Mouse (Mus musculus): ENCODE measurements around the gene Ifna5. TPM values are rescaled to one million over a fixed set of nuclear protein-coding genes. Genes with fewer than 3 reads are reported as not detected.
"Not testable (repeated sequence)": the region's sequence is repeated elsewhere in the genome, so short reads cannot be mapped to it uniquely, and the experiment has no call there.

Ifna5 gene
- not detected in 2 replicates for total RNA-seq (2017)

- ATAC-seq (replicated peaks; ENCODE audit: low read depth, poor library complexity, severe bottlenecking) = not testable (repeated sequence)
These were observed at the start of gene Ifna5 for GRCm38 (mm10) chr4:88835225-88835624. TSS of gene Ifna5 (plus strand) at chr4:88835525.

- not testable (repeated sequence) for ATAC-seq (replicated peaks; ENCODE audit: low read depth, poor library complexity, severe bottlenecking)
These were observed 46.9 kb upstream of the Ifna5 start, which contains the start of gene Gm13277 for GRCm38 (mm10) chr4:88788402-88788801. TSS of gene Gm13277 (plus strand) at chr4:88788632.

DNA sequence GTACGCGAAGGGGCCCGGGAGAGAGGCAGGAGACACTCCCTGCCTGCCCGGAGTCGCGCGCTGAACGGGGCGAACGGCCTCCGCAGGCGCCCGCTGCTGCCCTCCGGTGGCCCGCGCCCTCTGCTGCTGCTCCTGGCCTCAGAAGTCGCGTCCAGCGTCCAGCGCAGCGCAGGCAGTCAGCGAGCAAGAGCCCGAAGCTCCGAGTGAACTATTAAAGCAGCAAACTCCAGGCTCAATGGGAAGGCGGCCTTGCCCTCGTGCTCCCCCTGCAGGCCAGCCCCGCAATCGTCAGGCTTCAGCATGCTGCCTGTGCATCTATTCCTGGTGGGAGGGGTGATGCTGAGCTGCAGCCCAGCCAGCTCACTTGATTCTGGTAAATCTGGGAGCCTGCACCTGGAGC is 44.1 kb upstream of the Ifna5 start, which contains the start of gene Gm13278:
Gm13278 (plus strand) TSS at position 301 of the 400 bp plus-strand sequence.
- ATAC-seq (replicated peaks; ENCODE audit: low read depth, poor library complexity, severe bottlenecking) = not testable (repeated sequence)

GRCm38 (mm10) chr4:88793936-88794675 is 41.2 kb upstream of the Ifna5 start, which contains the start of gene Gm13275:
TSS of gene Gm13275 (plus strand) at chr4:88794487.
- not testable (repeated sequence) for ATAC-seq (replicated peaks; ENCODE audit: low read depth, poor library complexity, severe bottlenecking)

DNA sequence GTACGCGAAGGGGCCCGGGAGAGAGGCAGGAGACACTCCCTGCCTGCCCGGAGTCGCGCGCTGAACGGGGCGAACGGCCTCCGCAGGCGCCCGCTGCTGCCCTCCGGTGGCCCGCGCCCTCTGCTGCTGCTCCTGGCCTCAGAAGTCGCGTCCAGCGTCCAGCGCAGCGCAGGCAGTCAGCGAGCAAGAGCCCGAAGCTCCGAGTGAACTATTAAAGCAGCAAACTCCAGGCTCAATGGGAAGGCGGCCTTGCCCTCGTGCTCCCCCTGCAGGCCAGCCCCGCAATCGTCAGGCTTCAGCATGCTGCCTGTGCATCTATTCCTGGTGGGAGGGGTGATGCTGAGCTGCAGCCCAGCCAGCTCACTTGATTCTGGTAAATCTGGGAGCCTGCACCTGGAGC is 38.2 kb upstream of the Ifna5 start, which contains the start of gene Gm13279:
Gm13279 (plus strand) TSS at position 301 of the 400 bp plus-strand sequence.
- ATAC-seq (replicated peaks; ENCODE audit: low read depth, poor library complexity, severe bottlenecking) = not testable (repeated sequence)

DNA sequence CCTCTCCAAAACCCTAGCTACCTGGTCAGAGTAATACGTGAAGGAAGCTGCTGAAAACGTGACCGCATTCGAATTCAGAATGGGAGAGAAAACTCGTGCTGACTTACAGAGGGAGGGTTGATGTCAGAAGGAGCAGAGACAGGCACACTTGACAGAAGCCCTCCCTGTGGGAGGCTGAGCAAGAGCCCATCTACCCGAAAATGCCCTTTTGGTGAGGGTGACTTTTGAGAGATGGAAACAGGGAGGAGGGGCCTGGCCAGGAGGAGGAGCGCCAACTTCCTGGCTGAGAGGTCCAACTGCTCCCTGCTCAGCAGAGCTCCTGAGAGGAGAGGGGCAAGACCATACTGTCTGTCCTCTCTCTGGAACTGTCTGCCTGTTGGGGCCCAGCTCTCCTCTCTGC is 36.0 kb upstream of the Ifna5 start, which contains the start of gene Gm13285:
Gm13285 (plus strand) TSS at position 301 of the 400 bp plus-strand sequence.
- not testable (repeated sequence) for ATAC-seq (replicated peaks; ENCODE audit: low read depth, poor library complexity, severe bottlenecking)

GRCm38 (mm10) chr4:88802954-88803353 is 32.4 kb upstream of the Ifna5 start, which contains the start of gene Gm13287:
TSS of gene Gm13287 (plus strand) at chr4:88803254.
- ATAC-seq (replicated peaks; ENCODE audit: low read depth, poor library complexity, severe bottlenecking) = not testable (repeated sequence)

DNA sequence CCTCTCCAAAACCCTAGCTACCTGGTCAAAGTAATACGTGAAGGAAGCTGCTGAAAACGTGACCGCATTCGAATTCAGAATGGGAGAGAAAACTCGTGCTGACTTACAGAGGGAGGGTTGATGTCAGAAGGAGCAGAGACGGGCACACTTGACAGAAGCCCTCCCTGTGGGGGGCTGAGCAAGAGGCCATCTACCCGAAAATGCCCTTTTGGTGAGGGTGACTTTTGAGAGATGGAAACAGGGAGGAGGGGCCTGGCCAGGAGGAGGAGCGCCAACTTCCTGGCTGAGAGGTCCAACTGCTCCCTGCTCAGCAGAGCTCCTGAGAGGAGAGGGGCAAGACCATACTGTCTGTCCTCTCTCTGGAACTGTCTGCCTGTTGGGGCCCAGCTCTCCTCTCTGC is 30.1 kb upstream of the Ifna5 start, which contains the start of gene Gm13288:
Gm13288 (plus strand) TSS at position 301 of the 400 bp plus-strand sequence.
- not testable (repeated sequence) for ATAC-seq (replicated peaks; ENCODE audit: low read depth, poor library complexity, severe bottlenecking)

- ATAC-seq (replicated peaks; ENCODE audit: low read depth, poor library complexity, severe bottlenecking) = not testable (repeated sequence)
These were observed 29.6 kb upstream of the Ifna5 start for GRCm38 (mm10) chr4:88805761-88806160.

GRCm38 (mm10) chr4:88815928-88816327 is 19.4 kb upstream of the Ifna5 start, which contains the start of gene Ifna7:
TSS of gene Ifna7 (plus strand) at chr4:88816228.
- ATAC-seq (replicated peaks; ENCODE audit: low read depth, poor library complexity, severe bottlenecking) = no peak

GRCm38 (mm10) chr4:88819659-88820058 is 15.7 kb upstream of the Ifna5 start, which contains the start of gene Ifna11:
TSS of gene Ifna11 (plus strand) at chr4:88819959.
- no peak for ATAC-seq (replicated peaks; ENCODE audit: low read depth, poor library complexity, severe bottlenecking)

- ATAC-seq (replicated peaks; ENCODE audit: low read depth, poor library complexity, severe bottlenecking) = no peak
These were observed 12.3 kb upstream of the Ifna5 start for GRCm38 (mm10) chr4:88822995-88823394.

DNA sequence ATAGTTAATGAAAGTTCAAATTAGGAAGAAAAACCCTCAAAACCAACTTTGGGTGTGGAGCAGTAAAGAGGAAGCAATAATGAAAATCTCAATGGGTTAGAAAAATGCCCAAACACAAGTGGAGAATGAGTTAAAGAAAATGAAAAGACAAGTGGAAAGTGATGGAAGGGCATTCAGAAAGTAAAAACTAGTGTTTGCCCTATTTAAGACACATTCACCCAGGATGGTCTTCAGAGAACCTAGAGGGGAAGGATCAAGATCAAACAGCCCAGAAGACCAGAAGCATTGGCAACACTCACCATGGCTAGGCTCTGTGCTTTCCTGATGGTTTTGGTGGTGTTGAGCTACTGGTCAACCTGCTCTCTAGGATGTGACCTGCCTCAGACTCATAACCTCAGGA is 8.2 kb upstream of the Ifna5 start, which contains the start of gene Ifna6:
Ifna6 (plus strand) TSS at position 301 of the 400 bp plus-strand sequence.
- not testable (repeated sequence) for ATAC-seq (replicated peaks; ENCODE audit: low read depth, poor library complexity, severe bottlenecking)

DNA sequence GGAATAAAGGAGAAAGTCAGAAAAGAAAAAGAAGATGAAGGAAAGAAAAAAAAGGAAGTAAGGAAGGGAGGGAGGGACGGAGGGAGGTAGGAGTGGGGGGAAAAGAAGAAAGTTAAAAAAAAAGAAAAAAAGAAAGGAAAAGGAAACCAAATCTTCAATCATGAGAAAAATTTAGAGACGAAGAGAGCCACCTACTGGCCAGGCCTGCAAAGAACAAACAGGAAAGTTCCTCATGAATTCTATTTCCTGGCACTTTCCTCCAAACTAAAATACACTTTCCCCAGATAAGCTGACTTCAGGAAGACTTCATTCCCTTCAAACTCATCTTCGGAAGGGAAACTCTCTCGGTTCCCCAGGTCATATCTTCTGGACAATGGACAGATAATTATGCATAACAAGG is 4.8 kb upstream of the Ifna5 start:
- no peak; the same call in 1 of the 2 replicates for ATAC-seq (replicated peaks; ENCODE audit: low read depth, poor library complexity, severe bottlenecking)

DNA sequence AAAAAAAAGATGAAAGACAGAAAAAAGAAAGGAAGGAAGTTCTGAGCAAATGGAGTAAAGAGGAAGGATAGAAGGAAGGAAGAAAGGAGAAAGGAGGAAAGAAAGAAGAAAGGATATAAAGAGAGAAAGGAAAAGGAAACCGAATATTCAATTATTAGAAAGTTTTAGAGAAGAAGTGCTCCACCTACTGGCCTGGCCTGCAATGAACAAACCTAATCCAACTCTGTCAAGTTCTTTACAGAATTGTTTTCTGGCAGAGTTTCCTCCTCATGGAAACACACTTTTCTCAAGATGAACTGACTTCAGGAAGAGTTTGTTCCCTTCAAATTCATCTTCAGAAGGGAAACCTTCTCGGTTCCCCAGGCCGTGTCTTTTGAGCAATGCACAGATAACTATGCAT is 3.5 kb downstream of the Ifna5 start:
- ATAC-seq (replicated peaks; ENCODE audit: low read depth, poor library complexity, severe bottlenecking) = 0 out of 2 replicates have a peak, but pooled peaks have one; percentile 45

DNA sequence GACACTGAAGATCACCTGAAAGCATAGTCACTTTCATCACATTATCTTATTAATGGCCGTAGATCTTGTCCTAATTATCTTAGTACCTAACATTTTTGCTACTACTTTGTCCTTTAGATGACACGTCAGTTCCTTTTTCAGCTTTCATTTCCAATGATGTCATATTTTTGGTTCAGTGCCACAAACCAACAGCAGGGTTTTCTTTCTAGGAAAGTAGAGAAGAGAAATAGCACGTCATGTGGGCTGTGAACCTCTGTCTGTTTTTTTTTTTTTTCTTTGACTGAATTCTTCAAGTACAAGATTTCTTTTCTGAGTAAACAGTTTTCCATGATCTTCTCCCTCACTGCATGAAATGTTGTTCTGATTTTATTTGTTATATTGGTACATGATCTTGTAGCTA is 4.7 kb downstream of the Ifna5 start:
- 0 out of 2 replicates have a peak, but pooled peaks have one; percentile 25 for ATAC-seq (replicated peaks; ENCODE audit: low read depth, poor library complexity, severe bottlenecking)

GRCm38 (mm10) chr4:88841438-88841911 is 6.2 kb downstream of the Ifna5 start, which contains the start of gene Ifna4:
TSS of gene Ifna4 (plus strand) at chr4:88841861.
- ATAC-seq (replicated peaks; ENCODE audit: low read depth, poor library complexity, severe bottlenecking) = no peak

DNA sequence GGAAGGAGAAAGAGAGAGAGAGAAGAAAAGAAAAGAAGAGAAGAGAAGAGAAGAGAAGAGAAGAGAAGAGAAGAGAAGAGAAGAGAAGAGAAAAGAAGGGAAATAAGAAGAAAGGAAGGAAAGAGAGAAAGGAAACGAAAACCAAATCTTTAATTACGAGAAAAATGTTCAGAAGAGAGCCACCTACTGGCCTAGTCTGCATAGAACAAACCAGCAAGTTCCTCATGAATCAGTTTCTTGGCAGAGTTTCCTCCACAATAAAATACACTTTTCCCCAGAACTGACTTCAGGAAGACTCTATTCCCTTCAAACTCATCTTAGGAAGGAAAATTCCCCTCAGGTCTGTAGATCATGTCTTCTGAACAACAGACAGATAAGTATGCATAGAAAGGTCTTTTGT is 10.0 kb downstream of the Ifna5 start:
- no peak for ATAC-seq (replicated peaks; ENCODE audit: low read depth, poor library complexity, severe bottlenecking)

GRCm38 (mm10) chr4:88849698-88850097 is 14.4 kb downstream of the Ifna5 start, which contains the start of gene Ifna1:
TSS of gene Ifna1 (plus strand) at chr4:88850087.
- ATAC-seq (replicated peaks; ENCODE audit: low read depth, poor library complexity, severe bottlenecking) = peak; percentile 65

DNA sequence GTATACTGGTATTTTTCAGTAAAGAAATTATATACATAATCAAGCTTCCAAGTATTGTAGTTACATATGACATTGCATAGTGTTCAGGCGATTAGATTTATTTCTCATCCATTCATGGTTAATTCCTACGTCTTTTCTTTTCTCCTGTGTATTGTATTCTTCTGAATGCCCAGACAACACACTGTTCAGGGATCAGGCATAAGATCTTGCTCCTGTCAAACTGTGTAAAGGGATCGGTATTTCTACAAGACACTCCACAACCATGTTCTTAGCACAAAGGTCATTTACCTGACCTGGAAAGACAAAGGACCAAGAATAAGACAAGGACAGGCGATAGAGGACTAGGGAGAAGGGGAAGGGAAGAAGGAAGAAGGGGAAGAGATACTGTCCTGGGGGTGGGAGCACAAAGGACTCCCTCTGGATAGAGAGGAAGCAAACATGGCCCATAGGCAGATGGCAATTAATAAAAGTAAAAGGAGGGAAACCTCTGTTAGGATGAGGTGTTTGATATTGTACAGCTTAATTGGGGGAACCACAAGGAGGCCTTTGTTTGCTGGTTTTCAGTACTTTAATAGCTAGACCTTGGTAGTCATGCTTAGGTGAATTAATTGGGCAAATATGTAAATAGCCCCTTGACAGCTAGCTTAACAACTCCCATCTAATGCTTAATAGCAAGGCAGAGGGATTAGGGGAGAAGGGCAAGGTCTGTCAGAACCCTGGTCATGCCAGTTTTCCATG is 15.9 kb downstream of the Ifna5 start:
- no peak for ATAC-seq (replicated peaks; ENCODE audit: low read depth, poor library complexity, severe bottlenecking)

All from common myeloid progenitor, adult 5-6 weeks (primary cell).